Mouse (Mus musculus) CH12.LX (cell line): ENCODE data around the gene Senp8.

Experiments used
- CTCF ChIP-seq, 2 experiments: IDR thresholded peaks in 1 of 2; conservative IDR thresholded peaks in 1 of 2; 2 replicates each; pipeline ENCODE4 v1.5.1; 2011 to 2012; ENCODE audit warnings: low read depth in 2 of 2, low read length in 2 of 2, improper control_type of control experiment in 1 of 2, inconsistent platforms in 1 of 2, mild to moderate bottlenecking in 1 of 2, moderate library complexity in 1 of 2
- E2F4 ChIP-seq: IDR thresholded peaks from 2 replicates; pipeline ENCODE4 v1.6.1; 2011; ENCODE audit warnings: low read depth, low read length, improper control_type of control experiment; ENCODE audit not compliant: insufficient replicate concordance
- ELF1 ChIP-seq: IDR thresholded peaks from 2 replicates; pipeline ENCODE4 v1.6.1; 2014; ENCODE audit warnings: low read depth, mild to moderate bottlenecking, inconsistent platforms, low read length, improper control_type of control experiment
- EP300 ChIP-seq: IDR thresholded peaks from 2 replicates; pipeline ENCODE4 v1.6.1; 2011; ENCODE audit warnings: low read length, improper control_type of control experiment
- ETS1 ChIP-seq: conservative IDR thresholded peaks from 2 replicates; pipeline ENCODE4 v1.6.1; 2012; ENCODE audit warnings: low read depth, mild to moderate bottlenecking, inconsistent platforms, low read length, improper control_type of control experiment, moderate library complexity
- MAFK ChIP-seq: IDR thresholded peaks from 2 replicates; pipeline ENCODE4 v1.6.1; 2011; ENCODE audit warnings: low read length, improper control_type of control experiment; ENCODE audit not compliant: insufficient replicate concordance
- MAX ChIP-seq: IDR thresholded peaks from 2 replicates; pipeline ENCODE4 v1.6.1; 2011; ENCODE audit warnings: low read length, improper control_type of control experiment
- MYC ChIP-seq: IDR thresholded peaks from 2 replicates; pipeline ENCODE4 v1.6.1; 2011; ENCODE audit warnings: low read depth, mild to moderate bottlenecking, improper control_type of control experiment, low read length
- POLR2A ChIP-seq: IDR thresholded peaks from 2 replicates; pipeline ENCODE4 v1.6.1; 2011; ENCODE audit warnings: low read depth, mild to moderate bottlenecking, improper control_type of control experiment, low read length
- POLR2AphosphoS2 ChIP-seq: IDR thresholded peaks from 2 replicates; pipeline ENCODE4 v1.6.1; 2011; ENCODE audit warnings: low read depth, low read length, improper control_type of control experiment

- TF ChIP-seq MAX (no peak), ETS1 (no peak), EP300 (no peak), CTCF (conservative IDR thresholded peaks at IDR 0.05 in 1 of 2, IDR thresholded peaks at IDR 0.05 in 1 of 2; ENCODE audit: low read depth in 2 of 2, low read length in 2 of 2) (no peak), POLR2A (no peak), MAFK (no peak), MYC (no peak), ELF1 (no peak), E2F4 (no peak), POLR2AphosphoS2 (no peak)
Observed at GRCm38 (mm10) chr9:59727569-59728286, 22.8 kb downstream of the Senp8 start.
